Mouse (Mus musculus): ENCODE results near the gene Slc17a7.
A peak's percentile ranks its signal among the peaks of the same experiment; 100 is the strongest.

The Slc17a7 gene

DNA sequence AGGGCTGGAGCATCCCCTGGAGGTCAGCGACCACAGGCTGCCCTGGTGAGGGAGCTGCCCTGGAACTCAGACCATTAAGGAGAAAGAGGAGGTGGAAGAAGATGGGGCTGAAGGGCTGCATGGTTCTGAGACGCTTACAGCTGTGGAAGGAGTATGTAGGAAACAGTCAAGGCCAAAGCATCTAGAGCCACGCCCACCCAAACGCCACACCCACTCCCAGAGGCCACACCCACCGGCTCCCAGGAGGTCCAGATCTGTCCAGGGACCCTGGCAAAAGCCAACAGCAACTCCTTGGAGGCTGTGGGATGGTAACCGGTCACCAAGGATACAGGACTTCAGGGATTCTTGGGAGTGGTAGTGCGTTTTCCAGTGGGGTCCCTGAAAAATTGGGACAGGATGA, 14.8 kb downstream of the Slc17a7 start:
- no peak for DNase-seq

GRCm38 (mm10) chr7:45179469-45179868, 15.7 kb downstream of the Slc17a7 start, which contains the start of gene Gfy:
Gene Gfy, minus strand, starts transcription at chr7:45179569.
- DNase-seq, result no peak

DNA sequence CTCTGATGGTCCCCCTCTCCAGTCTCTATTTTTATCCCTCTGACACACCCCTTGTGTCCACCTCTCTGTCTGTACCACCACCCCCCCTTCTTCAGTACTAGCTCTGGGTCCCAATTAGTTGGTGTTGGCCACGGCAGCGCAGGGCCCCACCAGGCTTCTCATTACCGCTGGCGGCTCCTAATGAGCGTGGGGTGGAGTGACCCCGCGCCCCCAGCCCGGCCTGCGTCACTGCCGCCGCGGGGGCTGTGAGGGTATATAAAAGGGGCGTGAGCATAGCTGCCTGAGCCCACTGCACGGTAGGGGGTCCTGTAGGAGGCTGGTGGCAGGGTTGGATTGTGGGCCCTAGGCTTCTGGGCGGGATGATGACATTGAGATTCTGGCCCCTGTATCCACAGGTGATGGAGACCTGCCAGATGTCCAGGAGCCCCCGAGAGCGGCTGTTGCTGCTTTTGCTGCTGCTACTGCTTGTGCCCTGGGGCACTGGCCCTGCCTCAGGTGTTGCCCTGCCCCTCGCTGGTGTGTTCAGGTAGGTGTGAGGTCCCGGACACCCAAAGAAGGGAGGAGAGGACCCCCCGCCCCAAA, 17.2 kb downstream of the Slc17a7 start, which contains the start of gene Pth2:
Pth2 (plus strand) TSS at position 100 of the 582 bp plus-strand sequence.
- DNase-seq, result no peak

DNA sequence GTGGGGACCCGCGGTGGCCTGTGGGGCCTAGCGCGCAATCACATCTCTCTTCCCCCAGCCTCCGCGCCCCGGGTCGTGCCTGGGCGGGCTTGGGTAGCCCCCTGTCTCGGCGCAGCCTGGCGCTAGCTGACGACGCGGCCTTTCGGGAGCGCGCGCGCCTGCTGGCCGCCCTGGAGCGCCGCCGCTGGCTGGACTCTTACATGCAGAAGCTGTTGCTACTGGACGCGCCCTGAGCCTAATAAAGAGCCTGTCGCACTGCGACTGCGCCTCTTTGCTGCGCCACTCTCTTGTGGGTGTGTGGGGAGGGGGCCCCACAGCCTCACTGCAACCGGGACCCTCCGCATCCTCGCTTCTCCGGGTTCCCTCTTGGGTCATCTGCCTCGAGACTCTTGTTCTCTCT, 17.8 kb downstream of the Slc17a7 start:
- no peak for DNase-seq

DNA sequence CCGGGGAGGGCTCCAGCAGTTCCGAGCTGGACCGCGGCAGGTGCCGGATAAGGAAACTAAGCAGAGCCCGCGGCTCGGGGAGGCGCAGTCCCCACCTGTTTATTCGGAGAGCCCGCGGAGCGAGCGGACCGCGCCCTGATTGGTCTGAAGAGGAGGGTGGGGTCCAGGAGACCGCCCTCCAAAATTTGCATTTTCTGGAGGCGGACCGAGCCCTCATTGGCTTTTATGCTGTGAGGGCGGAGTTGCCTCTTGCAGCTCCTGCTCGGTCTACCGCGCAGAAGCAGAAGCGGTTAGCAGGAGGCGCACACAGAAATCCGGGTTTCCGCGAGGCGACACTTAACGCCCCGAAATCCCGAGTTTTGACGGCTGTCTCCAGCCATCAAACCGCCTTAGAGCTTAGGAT, 18.5 kb downstream of the Slc17a7 start:
- peak; percentile 89 to 91 for DNase-seq

DNA sequence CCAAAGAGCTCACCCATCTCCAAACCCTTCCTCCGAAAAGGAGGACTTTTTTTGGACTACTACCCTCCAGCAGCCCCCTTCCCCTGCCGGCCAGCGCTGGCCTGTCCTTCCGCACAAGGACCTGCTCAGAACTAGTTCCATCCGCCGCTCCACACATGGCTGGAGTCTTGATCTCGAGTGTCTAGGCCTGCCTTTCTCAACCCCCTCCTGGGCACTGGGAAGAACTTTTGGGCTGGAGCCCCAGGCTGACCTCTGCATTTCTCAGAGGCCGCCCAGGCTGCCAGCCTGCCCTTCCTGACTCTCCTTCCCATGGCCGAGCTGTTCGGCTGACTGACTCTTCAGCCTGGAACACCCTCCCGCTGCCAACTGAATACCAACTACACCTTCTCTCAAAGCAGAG, 18.9 kb downstream of the Slc17a7 start:
- no peak for DNase-seq

DNA sequence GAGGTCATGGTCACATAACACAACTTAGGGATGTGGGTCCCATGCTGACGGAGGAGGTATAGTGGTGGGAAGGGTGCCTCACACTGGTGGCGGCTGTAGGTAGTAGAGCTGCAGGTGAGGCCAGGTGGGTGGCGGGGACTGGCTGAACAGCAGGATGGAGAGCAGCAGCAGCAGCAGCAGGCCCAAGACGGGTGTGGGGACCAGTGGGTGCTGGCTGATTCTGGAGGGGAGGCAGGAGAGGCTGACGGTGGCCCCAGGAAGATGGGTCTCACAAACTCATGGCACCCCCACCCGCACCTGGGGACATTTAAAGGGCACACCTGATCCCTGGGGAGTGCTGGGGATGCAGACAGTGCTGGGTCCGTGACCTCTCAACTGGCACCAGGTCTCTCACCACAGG, 19.9 kb downstream of the Slc17a7 start:
- DNase-seq, result no peak

DNA sequence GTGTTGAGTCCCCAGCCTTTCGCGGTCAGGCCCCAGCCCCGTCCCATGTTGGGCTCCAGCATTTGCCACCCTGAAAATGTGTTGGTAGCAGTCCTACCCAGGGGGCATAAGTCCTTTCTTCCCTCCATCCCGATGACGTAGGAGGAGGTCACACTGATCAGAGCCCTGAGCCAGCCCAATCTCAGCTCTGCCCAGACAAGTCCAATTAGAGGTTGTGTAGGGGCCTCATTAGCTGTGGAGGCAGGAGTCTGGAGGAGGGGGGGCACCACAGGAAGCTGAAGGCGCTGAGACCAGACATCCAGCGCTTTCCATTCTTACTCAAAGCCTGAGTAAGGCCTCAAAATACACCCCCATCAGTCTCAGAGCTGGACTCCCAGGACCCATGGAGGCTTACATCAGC, 22.2 kb downstream of the Slc17a7 start:
- no peak for DNase-seq

GRCm38 (mm10) chr7:45189600-45189999, 25.9 kb downstream of the Slc17a7 start:
- DNase-seq, result no peak

DNA sequence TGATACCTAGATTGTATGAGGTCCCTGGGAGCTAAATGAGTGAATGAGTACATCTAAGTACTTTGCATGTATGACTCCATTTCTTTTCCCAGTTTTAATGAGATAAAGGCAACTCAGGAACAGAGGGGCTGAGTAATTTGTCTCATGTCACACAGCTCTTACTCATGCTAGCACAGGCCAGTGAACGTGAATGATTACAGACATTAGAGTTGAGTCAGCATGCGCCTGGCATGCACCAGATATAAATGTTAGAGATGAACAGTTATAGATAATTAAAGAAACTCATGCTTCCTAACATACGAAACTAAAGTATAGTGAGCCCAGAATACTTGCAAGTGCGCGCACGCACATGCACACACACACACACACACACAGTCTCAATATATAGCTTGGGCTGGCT, 26.4 kb downstream of the Slc17a7 start:
- DNase-seq, result no peak

DNA sequence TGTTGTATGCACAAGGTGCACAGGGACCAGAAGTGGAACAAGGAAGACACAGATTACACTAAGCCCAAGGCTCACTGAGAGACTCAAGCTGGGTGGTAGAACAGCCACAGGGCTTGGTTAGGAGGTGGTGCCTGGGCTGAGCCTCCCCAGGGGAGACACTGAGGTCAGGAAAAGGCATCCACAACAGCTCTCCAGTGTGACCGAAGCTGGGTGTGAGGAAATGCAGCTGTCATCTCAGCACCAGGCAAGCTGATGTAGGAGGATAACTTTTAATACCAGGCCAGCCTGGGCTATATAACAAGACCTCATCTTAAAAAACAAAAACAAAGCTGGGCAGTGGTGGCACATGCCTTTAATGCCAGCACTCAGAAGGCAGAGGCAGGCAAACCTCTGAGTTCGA, 27.4 kb downstream of the Slc17a7 start:
- no peak for DNase-seq

DNA sequence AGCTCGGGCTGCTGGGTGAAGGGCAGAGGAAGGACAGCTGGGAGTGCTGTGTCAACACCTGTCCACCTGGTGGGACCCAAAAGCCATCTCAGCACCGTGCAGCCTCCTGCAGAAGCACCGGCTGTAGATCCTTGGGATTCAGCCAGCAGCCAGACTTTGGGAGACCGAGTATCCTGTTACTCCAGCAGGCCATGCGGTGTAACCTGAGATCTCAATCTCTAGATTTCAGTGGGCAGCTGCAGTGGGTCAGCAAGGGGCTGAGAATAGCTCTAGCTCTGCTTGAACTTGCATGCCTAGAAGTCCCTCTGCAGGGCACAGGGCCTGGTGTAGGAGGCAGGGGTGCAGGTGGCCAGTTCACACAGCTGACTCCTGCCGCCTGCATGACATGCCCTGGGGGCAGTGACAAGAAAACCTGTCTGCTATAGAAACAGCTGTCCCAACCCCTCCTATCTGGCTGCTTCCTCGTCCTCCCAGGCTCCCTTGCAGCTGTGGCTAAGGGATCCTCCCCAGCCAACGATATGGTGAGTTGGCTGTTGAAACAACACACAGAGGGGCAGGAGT, 28.1 kb downstream of the Slc17a7 start:
- peak; percentile 90 to 93 for DNase-seq

DNA sequence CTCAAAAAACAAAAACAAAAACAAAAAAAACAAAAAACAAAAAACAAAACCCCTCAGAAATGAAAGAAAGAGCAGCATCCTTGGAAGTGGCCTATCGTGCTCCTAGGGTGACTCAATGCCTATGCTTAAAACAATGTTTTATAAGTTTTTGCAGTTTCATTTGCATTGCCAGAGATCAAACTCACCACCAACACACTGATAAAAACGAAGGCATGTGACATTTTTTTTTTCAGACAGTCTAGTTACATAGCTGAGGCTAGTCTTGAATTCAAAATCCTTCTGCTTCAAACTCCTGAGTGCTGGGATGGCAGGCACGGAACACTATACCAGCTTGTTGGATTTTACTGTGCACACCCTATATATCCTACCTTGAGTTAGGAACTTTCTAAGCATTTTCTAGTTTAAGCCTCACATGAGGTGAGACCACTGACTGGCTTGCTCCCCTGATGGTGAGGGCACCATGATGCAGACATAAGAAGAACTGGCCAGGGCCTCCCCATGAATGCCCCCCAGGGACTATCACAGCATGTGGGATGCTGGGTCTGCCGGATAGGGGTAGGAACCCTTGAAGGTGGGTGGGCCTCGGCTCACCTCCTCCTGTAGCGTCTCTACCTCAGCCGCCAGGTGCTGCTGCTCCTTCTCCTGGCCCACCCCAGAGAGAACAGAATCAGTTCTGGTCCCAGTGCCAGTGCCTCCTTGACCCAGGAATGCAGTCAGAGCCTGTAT, 29.0 kb downstream of the Slc17a7 start:
- DNase-seq, result peak in 1 of 2 experiments; percentile 50

GRCm38 (mm10) chr7:45193406-45193805, 29.7 kb downstream of the Slc17a7 start:
- DNase-seq, result peak; percentile 82 to 87

GRCm38 (mm10) chr7:45193871-45194785, 30.4 kb downstream of the Slc17a7 start:
- DNase-seq, result peak; percentile 65 to 67

DNA sequence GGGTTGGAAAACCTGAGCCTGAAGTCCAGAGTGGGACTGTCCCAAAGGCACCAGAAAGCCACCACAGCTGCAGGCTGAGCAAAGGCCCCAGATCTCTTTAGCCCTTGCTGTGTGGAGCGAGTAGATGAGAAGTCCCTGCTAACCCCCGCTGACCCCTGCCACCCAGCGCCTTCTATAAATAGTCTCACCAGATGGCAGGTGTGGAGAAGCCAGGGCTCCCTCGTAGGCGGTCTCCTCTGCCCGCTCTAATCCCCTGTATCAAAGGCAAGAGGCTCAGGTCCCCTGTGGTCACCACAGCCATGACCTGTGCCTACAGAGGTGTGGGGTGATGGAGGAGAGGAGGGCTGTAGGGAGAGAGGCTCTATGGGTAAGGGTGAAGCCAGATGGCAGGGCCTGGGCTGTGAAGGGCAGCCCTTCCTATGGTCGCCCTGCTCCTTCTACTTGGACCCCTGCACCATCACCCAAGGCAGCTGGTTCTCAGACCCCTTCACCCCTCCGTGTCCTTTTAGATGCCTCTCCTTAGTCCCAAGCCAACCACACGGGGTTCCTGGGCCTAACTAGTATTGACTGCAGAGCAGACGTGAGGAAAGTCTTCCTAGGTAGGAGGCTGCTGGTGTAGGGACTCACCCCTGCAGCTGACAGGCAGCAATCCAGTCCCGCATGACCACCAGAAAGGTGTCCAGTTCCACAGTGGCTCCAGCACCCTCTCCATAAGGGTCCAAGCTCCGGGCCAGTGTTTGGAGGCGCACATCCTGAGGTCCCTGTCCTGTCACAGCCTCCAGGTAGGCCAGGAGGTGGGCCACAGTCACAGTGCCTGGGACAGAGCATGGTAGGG, 31.8 kb downstream of the Slc17a7 start:
- peak; percentile 54 to 61 for DNase-seq

DNA sequence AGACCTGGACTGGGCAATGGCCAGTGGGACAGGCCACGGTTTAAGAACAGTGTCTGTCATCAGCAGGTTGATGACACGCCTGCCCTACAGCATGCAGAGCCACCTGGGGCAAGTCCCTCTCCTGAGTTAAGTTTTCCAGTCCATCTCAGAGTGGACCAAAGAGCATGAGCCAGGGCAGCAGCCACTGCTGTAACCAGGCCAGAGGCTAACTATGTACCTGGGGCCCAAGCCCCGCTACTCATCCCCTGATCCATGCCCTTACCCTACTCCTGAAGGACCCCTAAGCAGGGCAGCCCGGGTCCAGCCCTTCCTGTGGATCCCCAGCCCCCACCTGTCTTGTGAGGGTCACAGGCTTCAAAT, 32.4 kb downstream of the Slc17a7 start:
- DNase-seq, result no peak

- DNase-seq, result peak in 1 of 2 experiments; percentile 19
Measured at GRCm38 (mm10) chr7:45196994-45197393, 33.2 kb downstream of the Slc17a7 start.

- peak; percentile 96 to 97 for DNase-seq
Measured at GRCm38 (mm10) chr7:45198435-45198834, 34.7 kb downstream of the Slc17a7 start.

- DNase-seq, result no peak
Measured at GRCm38 (mm10) chr7:45198961-45199360, 35.2 kb downstream of the Slc17a7 start.

GRCm38 (mm10) chr7:45202654-45203053, 38.9 kb downstream of the Slc17a7 start:
- DNase-seq, result no peak
